Mouse (Mus musculus): ENCODE data around the gene Gm10277.

DNA sequence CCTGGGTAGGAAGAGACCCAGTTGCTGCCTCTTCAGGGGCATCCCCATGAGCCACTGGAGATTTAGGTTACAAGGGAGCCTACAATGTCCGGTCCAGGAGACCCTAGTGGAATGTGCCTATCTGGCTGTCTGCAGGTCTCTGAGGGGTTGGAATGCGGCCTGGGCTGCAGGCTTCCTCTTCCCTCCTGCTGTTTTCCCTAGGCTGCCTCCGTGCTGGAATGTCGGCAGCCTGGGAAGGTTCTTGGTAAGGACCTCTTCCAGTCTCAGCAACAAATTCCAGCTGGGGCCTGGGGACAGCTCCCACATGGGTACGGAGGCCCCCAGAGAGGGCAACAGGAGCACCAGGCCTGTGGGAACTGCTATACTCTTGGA, 2.2 kb downstream of the Gm10277 start:
- no peak for TF ChIP-seq CTCF (conservative IDR thresholded peaks at IDR 0.05; ENCODE audit: low read length)
- no peak for TF ChIP-seq NANOG (IDR thresholded peaks at IDR 0.05; ENCODE audit: borderline replicate concordance, low read length)
- no peak for TF ChIP-seq POU5F1 (IDR thresholded peaks at IDR 0.05; ENCODE audit: borderline replicate concordance, low read length)
